Mouse (Mus musculus) G1E-ER4 (cell line): Measurements from ENCODE around the gene Crebbp. TPM values are rescaled to one million over a fixed set of nuclear protein-coding genes. Genes with fewer than 3 reads are reported as not detected.

Experiments used
- GATA1 ChIP-seq: IDR thresholded peaks from one replicate; pipeline ENCODE4 v1.8.0; 2012; ENCODE audit warnings: low read length, inconsistent platforms
- polyA plus RNA-seq: library from polyadenylated mRNA; stranded (reverse); fragments of >175 nt; gene quantifications from 2 replicates; pipeline ENCODE4 v1.2.3, GENCODE M21; 2012

Crebbp gene
- polyA plus RNA-seq, 1 experiment, result 4.9 TPM

DNA sequence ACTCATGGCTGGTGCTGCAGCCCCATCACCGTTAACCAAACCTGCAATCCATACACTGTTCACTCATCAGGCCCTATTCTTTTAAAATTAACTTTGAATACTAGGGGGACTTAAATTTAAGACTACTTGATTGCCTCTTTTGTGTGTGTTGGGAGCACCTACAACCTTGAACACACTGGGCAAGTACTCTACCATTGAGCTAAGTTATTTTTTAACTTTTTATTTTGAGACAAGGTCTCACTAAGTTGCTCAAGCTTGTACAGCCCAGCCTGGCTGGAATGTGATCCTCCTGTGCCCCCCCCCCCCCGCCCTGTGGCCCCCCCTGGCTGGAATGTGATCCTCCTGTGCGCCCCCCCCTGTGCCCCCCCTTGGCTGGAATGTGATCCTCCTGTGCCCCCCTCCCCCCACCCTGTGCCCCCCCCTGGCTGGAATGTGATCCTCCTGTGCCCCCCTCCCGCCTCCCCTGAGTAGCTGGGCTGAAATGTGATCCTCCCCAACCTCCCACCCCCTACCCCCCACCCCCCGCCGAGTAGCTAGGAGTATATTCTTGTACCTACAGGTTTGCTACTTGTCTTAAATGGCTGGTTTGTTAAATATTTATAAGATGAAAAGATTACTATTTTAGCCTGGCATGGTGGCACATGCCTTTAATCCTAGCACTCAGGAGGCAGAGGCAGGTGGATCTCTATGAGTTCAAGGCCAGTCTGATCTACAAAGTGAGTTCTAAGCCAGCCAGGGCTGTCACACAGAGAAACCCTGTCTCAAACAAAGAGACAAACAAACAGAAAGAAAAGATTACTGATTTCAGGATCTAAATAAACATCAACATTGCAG, 182.1 kb downstream of the Crebbp start:
- no peak for TF ChIP-seq GATA1

Other genes starting within 250 kb of the Crebbp start
- 0.01 TPM in 1 of 2 replicates, not detected in the other for gene Nlrc3, start 237.4 kb downstream of the Crebbp start, polyA plus RNA-seq
- gene Slx4, start 210.2 kb downstream of the Crebbp start, polyA plus RNA-seq, result 15.2 and 26.2 TPM in 2 replicates
- not detected in 2 replicates for gene Dnase1, start 177.1 kb downstream of the Crebbp start, polyA plus RNA-seq
- 266 and 381 TPM in 2 replicates for gene Trap1, start 136.2 kb downstream of the Crebbp start, polyA plus RNA-seq
- 0.01 TPM in 2 replicates for gene Adcy9, start 206.5 kb upstream of the Crebbp start, polyA plus RNA-seq